Comparison of ENCODE assay signal across 36 mouse cellular contexts in the genomic region with DNA sequence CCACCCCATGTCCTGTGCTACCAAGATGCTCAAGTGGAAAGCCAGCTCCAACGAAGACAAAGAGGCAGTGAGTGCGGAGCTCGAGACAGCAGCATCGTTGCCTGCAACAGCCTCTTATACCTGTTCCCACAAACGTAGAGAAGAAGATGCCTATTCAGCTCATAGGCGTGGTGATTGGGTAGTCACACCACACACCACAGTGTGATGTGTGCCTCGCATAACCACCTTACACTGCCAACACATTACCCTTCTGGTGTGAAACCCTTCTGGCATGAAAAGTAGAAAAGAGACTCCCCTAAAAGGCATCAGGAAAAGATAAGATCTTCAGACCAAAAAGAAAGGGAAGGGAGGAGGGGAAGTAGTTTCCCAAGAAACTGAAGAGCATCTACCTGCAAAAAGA. TPM values are rescaled to one million over a fixed set of nuclear protein-coding genes. Genes with fewer than 3 reads are reported as not detected.
"Had no signal": no experiment of that assay in that cellular context is flagged by ENCODE, and none has a peak within 500 bp of the region (broad histone marks: within the 10 kb centered on the region; RNA-seq: fewer than 3 reads in every experiment).

No protein-coding gene starts in this region.

- H3K27ac ChIP-seq: heart, embryonic 10.5 days; hindbrain, embryonic 13.5 days; hindbrain, embryonic 15.5 days; hindbrain, postnatal 0 days; kidney, embryonic 15.5 days; kidney, postnatal 0 days; limb, embryonic 13.5 days; limb, embryonic 15.5 days; liver, embryonic 12.5 days; liver, embryonic 14.5 days had no signal

- H3K27me3 ChIP-seq: heart, embryonic 12.5 days; hindbrain, embryonic 13.5 days; hindbrain, embryonic 15.5 days; kidney, embryonic 15.5 days; limb, embryonic 13.5 days; limb, embryonic 15.5 days; liver, embryonic 12.5 days had no signal

- H3K4me1 ChIP-seq: hindbrain, embryonic 13.5 days; hindbrain, embryonic 15.5 days; kidney, embryonic 15.5 days; limb, embryonic 15.5 days; liver, embryonic 12.5 days had no signal

- DNase-seq: gastrocnemius, postnatal 36 days; heart, adult 18-20 months; heart, postnatal 10 days; kidney, adult 11 months; kidney, adult 2 months; kidney, adult 9 months; kidney, postnatal 14 days; kidney, postnatal 36 days; left cerebral cortex, postnatal 4 days had no signal

- H3K9me3 ChIP-seq: heart, embryonic 10.5 days; hindbrain, embryonic 13.5 days; hindbrain, embryonic 15.5 days; kidney, embryonic 15.5 days; limb, embryonic 15.5 days had no signal

- H3K36me3 ChIP-seq: heart, embryonic 10.5 days; heart, embryonic 12.5 days; hindbrain, embryonic 13.5 days; hindbrain, embryonic 15.5 days; kidney, embryonic 15.5 days; limb, embryonic 13.5 days; limb, embryonic 15.5 days; liver, embryonic 12.5 days had no signal

- H3K4me2 ChIP-seq: heart, embryonic 12.5 days; hindbrain, embryonic 13.5 days; hindbrain, embryonic 15.5 days; kidney, embryonic 15.5 days; limb, embryonic 13.5 days; limb, embryonic 15.5 days; liver, embryonic 12.5 days had no signal

- ATAC-seq: hindbrain, postnatal 0 days; intestine, embryonic 16.5 days; liver, embryonic 12.5 days had no signal

- H3K9ac ChIP-seq: heart, embryonic 12.5 days; hindbrain, embryonic 13.5 days; hindbrain, embryonic 15.5 days; kidney, embryonic 15.5 days; limb, embryonic 13.5 days; limb, embryonic 15.5 days; liver, embryonic 12.5 days; liver, embryonic 14.5 days had no signal

- H3K4me3 ChIP-seq: heart, embryonic 10.5 days; heart, embryonic 12.5 days; hindbrain, embryonic 13.5 days; hindbrain, embryonic 15.5 days; kidney, embryonic 15.5 days; limb, embryonic 13.5 days; limb, embryonic 15.5 days; liver, embryonic 12.5 days had no signal

RNA-seq across cellular contexts. Expression of a gene that starts 45.8 kb away (rescaled TPM):
- total RNA-seq: gastrocnemius, adult 18-20 months; gastrocnemius, adult 8-10 months; gastrocnemius, postnatal 14 days; gastrocnemius, postnatal 36 days; heart, adult 18-20 months; heart, adult 8-10 months; heart, postnatal 10 days; heart, postnatal 25 days; hematopoietic stem cell, adult 5-6 weeks; hindbrain, postnatal 0 days; liver, adult 2 months had no signal
- polyA plus RNA-seq: gonadal fat pad, adult 2 months; heart, embryonic 10.5 days; heart, embryonic 12.5 days; heart, embryonic 14.5 days; heart, embryonic 16.5 days; hindbrain, embryonic 11.5 days; hindbrain, embryonic 13.5 days; hindbrain, embryonic 15.5 days; hindbrain, postnatal 0 days; intestine, embryonic 14.5 days; intestine, embryonic 16.5 days; kidney, adult 2 months; kidney, embryonic 15.5 days; kidney, postnatal 0 days; large intestine, adult 2 months; limb, embryonic 11.5 days; limb, embryonic 13.5 days; limb, embryonic 15.5 days; liver, adult 2 months; liver, embryonic 12.5 days; liver, embryonic 14.5 days; liver, embryonic 16.5 days had no signal
